Mouse (Mus musculus) cerebellum, adult 2 months (tissue): Measurements from ENCODE around the gene Zan.

Experiments
- CTCF ChIP-seq: fragments of 200-500 bp; IDR thresholded peaks from 2 replicates; pipeline ENCODE4 v1.5.1; 2011; ENCODE audit warnings: low read depth, mild to moderate bottlenecking, control low read depth, low read length, moderate library complexity, borderline replicate concordance; ENCODE audit not compliant: insufficient read depth
- POLR2A ChIP-seq: fragments of 200-500 bp; IDR thresholded peaks from 2 replicates; pipeline ENCODE4 v1.6.1; 2011; ENCODE audit warnings: low read length, control low read depth, borderline replicate concordance; ENCODE audit not compliant: insufficient read depth

- no peak for TF ChIP-seq POLR2A
- TF ChIP-seq CTCF, result peak; percentile 62
Observed at GRCm38 (mm10) chr5:137518436-137518835, 41.6 kb upstream of the Zan start, which contains the start of gene Gigyf1.
